Mouse (Mus musculus): Measurements from ENCODE around the gene Myo19. TPM values are rescaled to one million over a fixed set of nuclear protein-coding genes. Genes with fewer than 3 reads are reported as not detected.
"Not testable (repeated sequence)": the region's sequence is repeated elsewhere in the genome, so short reads cannot be mapped to it uniquely, and the experiment has no call there.

The Myo19 gene
- polyA plus RNA-seq, 1 experiment from 2014 or later = 11.9 TPM

- Histone ChIP-seq H3K27me3 (replicated peaks; ENCODE audit: low read depth, poor library complexity, severe bottlenecking) (no peaks in the 10 kb centered on the region), H3K27ac (replicated peaks) (peak overlapping the region; percentile 97), H3K36me3 (replicated peaks) (peaks cover 16% of the 10 kb centered on the region), H3K9me3 (no peaks in the 10 kb centered on the region), H3K4me3 (peak overlapping the region; percentile 75), H3K4me1 (peaks cover 24% of the 10 kb centered on the region)
- DNase-seq (ENCODE audit: low spot score) = no peak
- 81% methylated on average over 4 of the region's 4 CpGs for WGBS
Observed at GRCm38 (mm10) chr11:84871548-84872069, 8.3 kb upstream of the Myo19 start.

- Histone ChIP-seq H3K4me3 (no peak overlapping the region), H3K27ac (replicated peaks) (no peak overlapping the region), H3K36me3 (replicated peaks) (peaks cover 26% of the 10 kb centered on the region), H3K4me1 (peaks cover 12% of the 10 kb centered on the region; the same call in 1 of the 2 replicates), H3K9me3 (no peaks in the 10 kb centered on the region), H3K27me3 (replicated peaks; ENCODE audit: low read depth, poor library complexity, severe bottlenecking) (no peaks in the 10 kb centered on the region)
- no peak for DNase-seq (ENCODE audit: low spot score)
- 71% methylated on average over 1 of the region's 1 CpGs for WGBS
Observed at GRCm38 (mm10) chr11:84873042-84873833, 6.7 kb upstream of the Myo19 start.

- Histone ChIP-seq H3K36me3 (replicated peaks) (peaks cover 28% of the 10 kb centered on the region), H3K4me1 (peaks cover 21% of the 10 kb centered on the region)
- not testable (repeated sequence) for H3K4me3 ChIP-seq; H3K27ac ChIP-seq (replicated peaks); H3K27me3 ChIP-seq (replicated peaks; ENCODE audit: low read depth, poor library complexity, severe bottlenecking); DNase-seq (ENCODE audit: low spot score); H3K9me3 ChIP-seq
- 67% methylated on average over 1 of the region's 1 CpGs for WGBS
Observed at GRCm38 (mm10) chr11:84876020-84876419, 3.9 kb upstream of the Myo19 start.

- peaks cover 27% of the 10 kb centered on the region for H3K4me1 ChIP-seq
- no peaks in the 10 kb centered on the region for H3K27me3 ChIP-seq (replicated peaks; ENCODE audit: low read depth, poor library complexity, severe bottlenecking)
- 24% methylated on average over 7 of the region's 7 CpGs for WGBS
- peak overlapping the region; percentile 92 for H3K4me3 ChIP-seq
- no peaks in the 10 kb centered on the region for H3K9me3 ChIP-seq
- H3K36me3 ChIP-seq (replicated peaks) = peaks cover 46% of the 10 kb centered on the region
- peak overlapping the region; percentile 96 for H3K27ac ChIP-seq (replicated peaks)
- DNase-seq (ENCODE audit: low spot score) = no peak
Observed at GRCm38 (mm10) chr11:84879007-84879771, 759 bp upstream of the Myo19 start.

GRCm38 (mm10) chr11:84880465-84880961, 565 bp downstream of the Myo19 start:
- peaks cover 27% of the 10 kb centered on the region for H3K4me1 ChIP-seq
- peak; percentile 78 for DNase-seq (ENCODE audit: low spot score)
- WGBS = under 1% methylated on average over 24 of the region's 24 CpGs
- peak overlapping the region; percentile 92 for H3K4me3 ChIP-seq
- peak overlapping the region; percentile 96 for H3K27ac ChIP-seq (replicated peaks)
- no peaks in the 10 kb centered on the region for H3K27me3 ChIP-seq (replicated peaks; ENCODE audit: low read depth, poor library complexity, severe bottlenecking)
- peaks cover 59% of the 10 kb centered on the region for H3K36me3 ChIP-seq (replicated peaks)
- no peaks in the 10 kb centered on the region for H3K9me3 ChIP-seq

GRCm38 (mm10) chr11:84880971-84881370, 1.0 kb downstream of the Myo19 start:
- Histone ChIP-seq H3K27ac (replicated peaks) (peak overlapping the region; percentile 96), H3K36me3 (replicated peaks) (peaks cover 63% of the 10 kb centered on the region), H3K4me1 (peaks cover 27% of the 10 kb centered on the region), H3K9me3 (no peaks in the 10 kb centered on the region), H3K27me3 (replicated peaks; ENCODE audit: low read depth, poor library complexity, severe bottlenecking) (no peaks in the 10 kb centered on the region), H3K4me3 (peak overlapping the region; percentile 92)
- DNase-seq (ENCODE audit: low spot score) = no peak
- WGBS = 62% methylated on average over 9 of the region's 9 CpGs

- Histone ChIP-seq H3K36me3 (replicated peaks) (peaks cover 66% of the 10 kb centered on the region), H3K4me1 (peaks cover 27% of the 10 kb centered on the region), H3K4me3 (no peak overlapping the region), H3K9me3 (no peaks in the 10 kb centered on the region), H3K27ac (replicated peaks) (no peak overlapping the region), H3K27me3 (replicated peaks; ENCODE audit: low read depth, poor library complexity, severe bottlenecking) (no peaks in the 10 kb centered on the region)
- no peak for DNase-seq (ENCODE audit: low spot score)
- WGBS = 93% methylated on average over 7 of the region's 7 CpGs
Observed at GRCm38 (mm10) chr11:84882346-84882745, 2.4 kb downstream of the Myo19 start.

GRCm38 (mm10) chr11:84885238-84885637, 5.3 kb downstream of the Myo19 start:
- 84% methylated on average over 4 of the region's 4 CpGs for WGBS
- H3K4me3 ChIP-seq = no peak overlapping the region
- no peak overlapping the region for H3K27ac ChIP-seq (replicated peaks)
- peaks cover 84% of the 10 kb centered on the region for H3K36me3 ChIP-seq (replicated peaks)
- H3K4me1 ChIP-seq = peaks cover 16% of the 10 kb centered on the region
- no peaks in the 10 kb centered on the region for H3K9me3 ChIP-seq
- no peak for DNase-seq (ENCODE audit: low spot score)
- H3K27me3 ChIP-seq (replicated peaks; ENCODE audit: low read depth, poor library complexity, severe bottlenecking) = no peaks in the 10 kb centered on the region

GRCm38 (mm10) chr11:84886236-84886635, 6.3 kb downstream of the Myo19 start:
- H3K36me3 ChIP-seq (replicated peaks) = peaks cover 91% of the 10 kb centered on the region
- WGBS = 91% methylated on average over 5 of the region's 5 CpGs

GRCm38 (mm10) chr11:84886767-84887511, 7.0 kb downstream of the Myo19 start:
- WGBS = 86% methylated on average over 11 of the region's 11 CpGs
- Histone ChIP-seq H3K4me1 (peaks cover 4% of the 10 kb centered on the region; the same call in 1 of the 2 replicates), H3K36me3 (replicated peaks) (peaks cover 97% of the 10 kb centered on the region), H3K9me3 (no peaks in the 10 kb centered on the region), H3K27me3 (replicated peaks; ENCODE audit: low read depth, poor library complexity, severe bottlenecking) (no peaks in the 10 kb centered on the region), H3K27ac (replicated peaks) (no peak overlapping the region), H3K4me3 (no peak overlapping the region)
- no peak for DNase-seq (ENCODE audit: low spot score)

More at GRCm38 (mm10) chr11:84886236-84886635, 6.3 kb downstream of the Myo19 start:
- Histone ChIP-seq H3K9me3 (no peaks in the 10 kb centered on the region), H3K27ac (replicated peaks) (no peak overlapping the region), H3K27me3 (replicated peaks; ENCODE audit: low read depth, poor library complexity, severe bottlenecking) (no peaks in the 10 kb centered on the region), H3K4me3 (no peak overlapping the region), H3K4me1 (peaks cover 9% of the 10 kb centered on the region)
- DNase-seq (ENCODE audit: low spot score) = no peak

GRCm38 (mm10) chr11:84888025-84888424, 8.1 kb downstream of the Myo19 start:
- no peak for DNase-seq (ENCODE audit: low spot score)
- peaks cover 97% of the 10 kb centered on the region for H3K36me3 ChIP-seq (replicated peaks)
- H3K9me3 ChIP-seq = no peaks in the 10 kb centered on the region
- WGBS = 95% methylated on average over 8 of the region's 8 CpGs
- no peak overlapping the region for H3K27ac ChIP-seq (replicated peaks)
- no peaks in the 10 kb centered on the region for H3K27me3 ChIP-seq (replicated peaks; ENCODE audit: low read depth, poor library complexity, severe bottlenecking)
- H3K4me1 ChIP-seq = no peaks in the 10 kb centered on the region
- H3K4me3 ChIP-seq = no peak overlapping the region

GRCm38 (mm10) chr11:84889492-84889891, 9.5 kb downstream of the Myo19 start:
- WGBS = 93% methylated on average over 2 of the region's 2 CpGs
- no peaks in the 10 kb centered on the region for H3K27me3 ChIP-seq (replicated peaks; ENCODE audit: low read depth, poor library complexity, severe bottlenecking)

More at GRCm38 (mm10) chr11:84889492-84889891, 9.5 kb downstream of the Myo19 start:
- DNase-seq (ENCODE audit: low spot score) = no peak
- no peaks in the 10 kb centered on the region for H3K9me3 ChIP-seq
- no peak overlapping the region for H3K27ac ChIP-seq (replicated peaks)
- peaks cover 95% of the 10 kb centered on the region for H3K36me3 ChIP-seq (replicated peaks)
- no peak overlapping the region for H3K4me3 ChIP-seq
- no peaks in the 10 kb centered on the region for H3K4me1 ChIP-seq

Data from embryonic facial prominence, embryonic 10.5 days (tissue).